Mouse (Mus musculus): ENCODE results near the gene Eif3l.

- TF ChIP-seq CTCF (IDR thresholded peaks at IDR 0.05; ENCODE audit: low read depth) (no peak), EP300 (optimal IDR thresholded peaks at IDR 0.05) (no peak)
Measured at GRCm38 (mm10) chr15:79109321-79109934, 34.4 kb downstream of the Eif3l start.

All from stomach, postnatal 0 days (tissue).